Mouse (Mus musculus): ENCODE results near the gene Svep1. TPM values are rescaled to one million over a fixed set of nuclear protein-coding genes. Genes with fewer than 3 reads are reported as not detected.

Svep1 gene
- total and polyA plus RNA-seq, 3 experiments, result 0.38 TPM; not detected in 2

- Histone ChIP-seq H3K27me3 (ENCODE audit: insufficient read depth, low read length) (no peaks in the 10 kb centered on the region), H3K36me3 (replicated peaks) (no peaks in the 10 kb centered on the region), H3K4me3 (ENCODE audit: low read depth, low read length) (no peak overlapping the region), H3K9me3 (replicated peaks) (peaks cover 45% of the 10 kb centered on the region), H3K4me1 (ENCODE audit: insufficient read depth, low read depth, low read length) (no peaks in the 10 kb centered on the region)
- TF ChIP-seq POLR2AphosphoS5 (IDR thresholded peaks at IDR 0.05; ENCODE audit: insufficient replicate concordance, low read depth, low read length) (no peak), TAL1 (conservative IDR thresholded peaks at IDR 0.05; ENCODE audit: low read depth, low read length) (no peak), CTCF (IDR thresholded peaks at IDR 0.05; ENCODE audit: low read depth, low read length) (no peak), GATA1 (IDR thresholded peaks at IDR 0.05; ENCODE audit: borderline replicate concordance, low read length) (no peak), GATA2 (IDR thresholded peaks at IDR 0.05; ENCODE audit: borderline replicate concordance, low read depth, low read length) (no peak)
- DNase-seq (ENCODE audit: low spot score) (no peak), ATAC-seq (ENCODE audit: extremely low read depth, insufficient number of reproducible peaks, low FRiP score, poor library complexity, severe bottlenecking) (no peak)
Observed at GRCm38 (mm10) chr4:58197230-58197629, 9.4 kb downstream of the Svep1 start.

GRCm38 (mm10) chr4:58196795-58197194 lies 9.9 kb downstream of the Svep1 start:
- ATAC-seq (ENCODE audit: extremely low read depth, insufficient number of reproducible peaks, low FRiP score, poor library complexity, severe bottlenecking) (no peak), DNase-seq (ENCODE audit: low spot score) (no peak)
- Histone ChIP-seq H3K27me3 (ENCODE audit: insufficient read depth, low read length) (no peaks in the 10 kb centered on the region), H3K4me3 (ENCODE audit: low read depth, low read length) (no peak overlapping the region), H3K4me1 (ENCODE audit: insufficient read depth, low read depth, low read length) (no peaks in the 10 kb centered on the region), H3K36me3 (replicated peaks) (no peaks in the 10 kb centered on the region), H3K9me3 (replicated peaks) (peaks cover 45% of the 10 kb centered on the region)
- no peak for TF ChIP-seq TAL1 (conservative IDR thresholded peaks at IDR 0.05; ENCODE audit: low read depth, low read length)
- TF ChIP-seq GATA1 (IDR thresholded peaks at IDR 0.05; ENCODE audit: borderline replicate concordance, low read length), result no peak
- TF ChIP-seq POLR2AphosphoS5 (IDR thresholded peaks at IDR 0.05; ENCODE audit: insufficient replicate concordance, low read depth, low read length), result no peak
- TF ChIP-seq GATA2 (IDR thresholded peaks at IDR 0.05; ENCODE audit: borderline replicate concordance, low read depth, low read length), result no peak
- no peak for TF ChIP-seq CTCF (IDR thresholded peaks at IDR 0.05; ENCODE audit: low read depth, low read length)

DNA sequence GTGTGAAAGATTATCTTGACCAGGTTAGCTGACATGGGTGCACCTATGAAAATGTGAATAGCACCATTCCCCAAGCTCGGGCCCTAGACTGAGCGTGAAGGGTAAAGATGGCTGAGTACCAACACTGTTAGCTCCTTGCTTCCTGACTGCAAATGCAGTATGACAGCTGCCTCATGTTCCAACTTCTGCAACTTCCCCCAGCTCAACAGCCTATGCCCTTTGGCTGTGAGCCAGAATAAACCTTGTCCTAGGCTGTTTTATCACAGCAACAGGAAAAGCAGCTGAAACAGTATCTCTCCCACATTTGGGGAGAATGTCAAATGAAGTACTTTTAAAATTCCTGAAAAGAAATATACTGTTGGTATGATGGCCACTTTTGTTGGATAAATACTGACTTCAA lies 10.7 kb downstream of the Svep1 start:
- no peak for ATAC-seq (ENCODE audit: extremely low read depth, insufficient number of reproducible peaks, low FRiP score, poor library complexity, severe bottlenecking)
- no peak for DNase-seq (ENCODE audit: low spot score)

DNA sequence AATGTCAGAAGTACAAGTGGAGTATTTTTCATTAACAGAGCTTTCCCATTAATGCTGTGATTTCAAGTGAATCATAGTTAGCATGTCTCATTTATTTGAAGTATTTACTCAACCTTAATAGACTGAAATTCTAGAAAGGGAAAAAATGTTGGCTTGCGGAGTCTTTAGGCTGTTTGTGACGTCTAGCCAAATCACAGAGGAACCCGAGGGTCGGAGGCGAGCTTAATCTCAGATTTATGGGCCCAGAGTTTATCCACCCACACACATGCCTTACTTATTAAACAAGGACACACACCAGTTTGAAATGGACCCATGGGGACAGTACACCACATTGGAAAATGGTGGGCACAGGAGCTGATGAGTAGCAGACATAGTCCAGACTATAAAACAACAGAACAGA lies 17.4 kb downstream of the Svep1 start:
- TF ChIP-seq GATA1 (IDR thresholded peaks at IDR 0.05; ENCODE audit: borderline replicate concordance, low read length) (no peak), GATA2 (IDR thresholded peaks at IDR 0.05; ENCODE audit: borderline replicate concordance, low read depth, low read length) (no peak), TAL1 (conservative IDR thresholded peaks at IDR 0.05; ENCODE audit: low read depth, low read length) (no peak), CTCF (IDR thresholded peaks at IDR 0.05; ENCODE audit: low read depth, low read length) (no peak), POLR2AphosphoS5 (IDR thresholded peaks at IDR 0.05; ENCODE audit: insufficient replicate concordance, low read depth, low read length) (no peak)
- no peak overlapping the region for H3K4me3 ChIP-seq (ENCODE audit: low read depth, low read length)
- DNase-seq (ENCODE audit: low spot score), result no peak
- H3K27me3 ChIP-seq (ENCODE audit: insufficient read depth, low read length), result no peaks in the 10 kb centered on the region
- no peaks in the 10 kb centered on the region for H3K36me3 ChIP-seq (replicated peaks)
- H3K4me1 ChIP-seq (ENCODE audit: insufficient read depth, low read depth, low read length), result no peaks in the 10 kb centered on the region
- ATAC-seq (ENCODE audit: extremely low read depth, insufficient number of reproducible peaks, low FRiP score, poor library complexity, severe bottlenecking), result no peak
- peaks cover 16% of the 10 kb centered on the region for H3K9me3 ChIP-seq (replicated peaks)

More for the DNA sequence above, 10.7 kb downstream of the Svep1 start:
- no peak overlapping the region for H3K4me3 ChIP-seq (ENCODE audit: low read depth, low read length)
- H3K4me1 ChIP-seq (ENCODE audit: insufficient read depth, low read depth, low read length), result no peaks in the 10 kb centered on the region
- TF ChIP-seq TAL1 (conservative IDR thresholded peaks at IDR 0.05; ENCODE audit: low read depth, low read length) (no peak), GATA1 (IDR thresholded peaks at IDR 0.05; ENCODE audit: borderline replicate concordance, low read length) (no peak), GATA2 (IDR thresholded peaks at IDR 0.05; ENCODE audit: borderline replicate concordance, low read depth, low read length) (no peak), POLR2AphosphoS5 (IDR thresholded peaks at IDR 0.05; ENCODE audit: insufficient replicate concordance, low read depth, low read length) (no peak), CTCF (IDR thresholded peaks at IDR 0.05; ENCODE audit: low read depth, low read length) (no peak)
- H3K27me3 ChIP-seq (ENCODE audit: insufficient read depth, low read length), result no peaks in the 10 kb centered on the region
- no peaks in the 10 kb centered on the region for H3K36me3 ChIP-seq (replicated peaks)
- peaks cover 41% of the 10 kb centered on the region for H3K9me3 ChIP-seq (replicated peaks)

DNA sequence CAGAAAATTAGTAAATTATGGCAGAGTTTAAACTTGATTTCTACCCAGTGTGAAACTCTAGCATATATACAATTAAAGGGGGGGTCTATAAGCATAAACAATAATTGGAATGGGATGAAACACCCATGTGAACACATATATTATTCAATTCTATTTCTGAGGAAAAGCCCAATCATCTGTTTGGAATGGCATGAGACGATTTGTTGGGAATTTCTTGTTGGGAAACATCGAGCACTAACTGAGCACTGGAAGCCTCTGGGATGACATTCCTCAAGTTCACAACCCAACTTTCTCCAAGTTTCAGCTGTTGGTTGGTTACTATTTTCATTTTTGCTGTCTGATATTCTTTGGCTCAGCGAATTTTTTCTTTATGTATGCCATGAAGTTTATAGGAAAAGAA lies 21.3 kb downstream of the Svep1 start:
- DNase-seq (ENCODE audit: low spot score) (no peak), ATAC-seq (ENCODE audit: extremely low read depth, insufficient number of reproducible peaks, low FRiP score, poor library complexity, severe bottlenecking) (no peak)
- H3K36me3 ChIP-seq (replicated peaks), result no peaks in the 10 kb centered on the region
- peaks cover 13% of the 10 kb centered on the region for H3K9me3 ChIP-seq (replicated peaks)
- no peaks in the 10 kb centered on the region for H3K4me1 ChIP-seq (ENCODE audit: insufficient read depth, low read depth, low read length)
- H3K27me3 ChIP-seq (ENCODE audit: insufficient read depth, low read length), result no peaks in the 10 kb centered on the region
- no peak overlapping the region for H3K4me3 ChIP-seq (ENCODE audit: low read depth, low read length)
- no peak for TF ChIP-seq TAL1 (conservative IDR thresholded peaks at IDR 0.05; ENCODE audit: low read depth, low read length)

DNA sequence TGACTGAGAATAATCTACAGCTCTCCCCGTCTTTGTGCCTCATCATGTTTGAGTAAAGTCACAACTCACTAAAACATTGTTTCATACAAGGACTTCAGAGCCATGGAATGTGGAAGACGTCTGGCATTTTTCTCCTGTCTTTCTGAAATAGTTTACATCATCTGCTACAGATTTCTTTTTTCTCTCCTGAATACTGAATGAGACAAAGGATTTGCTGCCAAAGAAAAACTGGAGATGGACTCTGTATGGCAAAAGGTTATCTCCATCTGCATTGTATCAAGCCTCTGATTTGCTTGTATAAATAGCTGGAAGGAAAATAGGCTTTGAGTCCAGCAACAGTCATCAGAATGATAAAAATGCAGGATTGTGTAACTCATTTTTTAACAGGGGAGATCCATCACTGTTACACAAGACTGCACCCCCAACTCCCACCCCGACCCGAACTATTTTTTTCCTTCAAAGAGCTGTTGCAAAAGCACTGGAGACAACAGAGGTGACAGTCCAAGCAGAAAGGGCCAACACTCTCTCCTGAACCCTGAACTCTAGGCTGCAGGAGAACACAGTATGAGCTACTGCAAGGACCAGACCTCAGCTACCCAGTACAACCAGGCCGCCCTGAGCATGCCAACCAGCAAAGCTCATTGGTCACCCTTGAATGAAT lies 21.8 kb downstream of the Svep1 start:
- H3K4me3 ChIP-seq (ENCODE audit: low read depth, low read length), result no peak overlapping the region
- TF ChIP-seq GATA1 (IDR thresholded peaks at IDR 0.05; ENCODE audit: borderline replicate concordance, low read length), result no peak
- TF ChIP-seq GATA2 (IDR thresholded peaks at IDR 0.05; ENCODE audit: borderline replicate concordance, low read depth, low read length), result no peak
- peaks cover 13% of the 10 kb centered on the region for H3K9me3 ChIP-seq (replicated peaks)
- DNase-seq (ENCODE audit: low spot score) (no peak), ATAC-seq (ENCODE audit: extremely low read depth, insufficient number of reproducible peaks, low FRiP score, poor library complexity, severe bottlenecking) (no peak)
- no peaks in the 10 kb centered on the region for H3K27me3 ChIP-seq (ENCODE audit: insufficient read depth, low read length)
- H3K4me1 ChIP-seq (ENCODE audit: insufficient read depth, low read depth, low read length), result no peaks in the 10 kb centered on the region
- H3K36me3 ChIP-seq (replicated peaks), result no peaks in the 10 kb centered on the region

DNA sequence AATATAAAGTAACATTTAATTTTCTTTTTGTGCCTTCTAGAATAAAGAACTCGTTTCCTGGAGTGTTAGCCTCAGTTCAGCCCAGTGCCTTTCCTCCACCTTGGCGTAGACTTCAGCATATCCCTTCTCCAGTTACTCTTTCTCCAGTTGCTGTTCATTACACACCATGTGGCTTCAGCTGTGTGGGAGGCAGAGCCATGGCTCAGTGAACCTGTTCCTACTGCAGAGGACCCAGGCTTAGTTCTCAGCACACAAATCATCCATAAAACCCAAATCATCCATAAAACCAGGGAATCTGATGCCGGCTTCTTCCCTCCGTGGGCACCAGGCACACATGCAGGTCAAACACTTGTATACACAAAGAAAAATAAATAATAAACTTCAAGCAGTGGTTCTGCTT lies 22.8 kb downstream of the Svep1 start:
- Histone ChIP-seq H3K36me3 (replicated peaks) (no peaks in the 10 kb centered on the region), H3K27me3 (ENCODE audit: insufficient read depth, low read length) (no peaks in the 10 kb centered on the region), H3K4me3 (ENCODE audit: low read depth, low read length) (no peak overlapping the region), H3K4me1 (ENCODE audit: insufficient read depth, low read depth, low read length) (no peaks in the 10 kb centered on the region), H3K9me3 (replicated peaks) (peaks cover 19% of the 10 kb centered on the region)
- ATAC-seq (ENCODE audit: extremely low read depth, insufficient number of reproducible peaks, low FRiP score, poor library complexity, severe bottlenecking) (no peak), DNase-seq (ENCODE audit: low spot score) (no peak)
- TF ChIP-seq TAL1 (conservative IDR thresholded peaks at IDR 0.05; ENCODE audit: low read depth, low read length) (no peak), GATA2 (IDR thresholded peaks at IDR 0.05; ENCODE audit: borderline replicate concordance, low read depth, low read length) (no peak), GATA1 (IDR thresholded peaks at IDR 0.05; ENCODE audit: borderline replicate concordance, low read length) (no peak), POLR2AphosphoS5 (IDR thresholded peaks at IDR 0.05; ENCODE audit: insufficient replicate concordance, low read depth, low read length) (no peak), CTCF (IDR thresholded peaks at IDR 0.05; ENCODE audit: low read depth, low read length) (no peak)

All from G1E (cell line).